Mouse (Mus musculus) thymus, adult 2 months (tissue): Measurements from ENCODE around the gene Car1.
"Not testable (repeated sequence)": the region's sequence is repeated elsewhere in the genome, so short reads cannot be mapped to it uniquely, and the experiment has no call there.

Experiments used
- CTCF ChIP-seq: fragments of 200-500 bp; IDR thresholded peaks from 2 replicates; pipeline ENCODE4 v1.5.1; 2012; ENCODE audit warnings: mild to moderate bottlenecking, control low read depth, low read length, moderate library complexity, borderline replicate concordance; ENCODE audit not compliant: control insufficient read depth, poor library complexity, insufficient read depth; ENCODE audit errors: extremely low read depth
- POLR2A ChIP-seq: fragments of 200-500 bp; IDR thresholded peaks from 2 replicates; pipeline ENCODE4 v1.6.1; 2012; ENCODE audit warnings: mild to moderate bottlenecking, low read length, control low read depth, moderate library complexity; ENCODE audit not compliant: control insufficient read depth, poor library complexity, insufficient read depth; ENCODE audit errors: extremely low read depth

- not testable (repeated sequence) for TF ChIP-seq CTCF, POLR2A
Observed at GRCm38 (mm10) chr3:14815396-14815795, 7.2 kb upstream of the Car1 start.
